In the genomic region with DNA sequence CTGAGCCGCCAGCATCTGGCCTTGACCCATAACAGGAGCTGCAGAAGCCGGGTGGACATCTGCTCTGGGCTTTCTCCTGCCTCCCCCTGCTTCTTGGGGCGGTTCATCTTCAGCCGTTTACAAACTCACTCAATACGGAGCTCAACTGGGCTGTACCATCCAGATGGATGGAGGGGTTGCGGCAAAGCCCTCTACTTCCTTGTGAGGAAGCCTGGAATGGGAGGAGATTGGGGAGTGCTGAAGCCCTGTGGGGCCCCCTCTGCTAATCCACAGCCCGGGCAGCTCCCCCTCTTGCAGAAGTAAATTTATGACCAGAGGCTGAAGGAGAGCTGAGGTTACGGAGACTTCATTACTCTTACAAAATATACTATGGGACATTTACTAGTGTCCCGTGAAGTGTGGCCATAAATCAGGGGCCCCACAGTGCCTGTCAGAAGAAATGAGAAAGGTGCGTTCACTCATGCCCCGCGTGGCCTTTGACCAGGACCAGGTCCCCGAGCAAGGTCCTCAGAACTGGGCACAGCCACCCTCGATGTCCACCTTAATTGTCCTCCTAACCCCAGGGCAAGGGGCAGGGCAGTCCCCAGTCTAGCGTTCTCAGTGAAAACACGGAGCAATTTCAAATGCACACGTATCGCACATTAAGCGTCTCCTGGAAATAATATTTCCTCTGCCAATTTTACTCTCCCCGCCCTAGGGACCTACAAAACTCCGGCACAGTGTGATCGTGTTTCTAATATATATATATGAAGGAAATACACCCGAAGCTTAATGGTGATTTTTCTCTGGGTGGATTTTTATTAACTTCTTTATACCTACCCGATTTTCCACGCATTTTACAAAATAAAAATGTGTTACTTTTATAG, we compare ENCODE assay signal across 12 mouse cellular contexts.
DNase-seq lines count a peak whose midpoint lies in the region; ATAC-seq lines count a peak whose summit lies in the region.
"Had no signal": no experiment of that assay in that cellular context is flagged by ENCODE, and none has a peak within 500 bp of the region (broad histone marks: within the 10 kb centered on the region; RNA-seq: fewer than 3 reads in every experiment).

No protein-coding gene starts in this region.

- DNase-seq in hindbrain, embryonic 14.5 days (ENCODE audit: low spot score): no peak
- DNase-seq in intestine, embryonic 14.5 days (ENCODE audit: low spot score): peak; percentile 68
- DNase-seq in kidney, postnatal 4 days: peak; percentile 52 to 71
- peak; percentile 62 for DNase-seq in retina, postnatal 1 day
- no peak for DNase-seq in left cerebral cortex, adult 11 months (ENCODE audit: low spot score)
- no peak for DNase-seq in B cell, adult 2 months
- no peak for DNase-seq in cerebellum, adult 11-12 months
- DNase-seq: cerebellum, adult 2 months; forebrain, postnatal 0 days had no signal

- no peak overlapping the region for H3K27ac ChIP-seq in hindbrain, embryonic 16.5 days (ENCODE audit: low read depth, low read length)
- no peak overlapping the region for H3K27ac ChIP-seq in hindbrain, embryonic 14.5 days
- H3K27ac ChIP-seq in intestine, embryonic 14.5 days (ENCODE audit: low read depth): no peak overlapping the region
- H3K27ac ChIP-seq: heart, embryonic 10.5 days; macrophage had no signal

- WGBS in hindbrain, embryonic 16.5 days: 70% methylated on average over 25 of the region's 25 CpGs
- 71% methylated on average over 25 of the region's 25 CpGs for WGBS in hindbrain, embryonic 14.5 days
- WGBS in intestine, embryonic 14.5 days: 29% methylated on average over 25 of the region's 25 CpGs

- no peak overlapping the region for H3K4me2 ChIP-seq in hindbrain, embryonic 16.5 days (ENCODE audit: low read length)
- H3K4me2 ChIP-seq in hindbrain, embryonic 14.5 days (replicated peaks): no peak overlapping the region
- peak overlapping the region; percentile 40 for H3K4me2 ChIP-seq in intestine, embryonic 14.5 days (ENCODE audit: low read length)

- no peaks in the 10 kb centered on the region for H3K4me1 ChIP-seq in hindbrain, embryonic 16.5 days (ENCODE audit: control insufficient read depth, insufficient read depth, low read depth, low read length)
- H3K4me1 ChIP-seq in hindbrain, embryonic 14.5 days (replicated peaks; ENCODE audit: control insufficient read depth, insufficient read depth, low read length): no peaks in the 10 kb centered on the region; the same call in none of the 2 replicates
- H3K4me1 ChIP-seq in intestine, embryonic 14.5 days (replicated peaks; ENCODE audit: control insufficient read depth, insufficient read depth, low read length): peaks cover 19% of the 10 kb centered on the region

- H3K4me3 ChIP-seq in hindbrain, embryonic 16.5 days (ENCODE audit: low read length): no peak overlapping the region
- H3K4me3 ChIP-seq in hindbrain, embryonic 14.5 days (replicated peaks; ENCODE audit: low read length): no peak overlapping the region
- peak overlapping the region; percentile 15 for H3K4me3 ChIP-seq in intestine, embryonic 14.5 days (ENCODE audit: low read depth, low read length)
- H3K4me3 ChIP-seq: heart, embryonic 10.5 days had no signal

- no peaks in the 10 kb centered on the region for H3K36me3 ChIP-seq in hindbrain, embryonic 16.5 days (ENCODE audit: control insufficient read depth, insufficient read depth, low read length)
- no peaks in the 10 kb centered on the region for H3K36me3 ChIP-seq in hindbrain, embryonic 14.5 days (replicated peaks; ENCODE audit: control insufficient read depth, insufficient read depth)
- H3K36me3 ChIP-seq in intestine, embryonic 14.5 days (ENCODE audit: control insufficient read depth, insufficient read depth, low read length): no peaks in the 10 kb centered on the region
- H3K36me3 ChIP-seq: heart, embryonic 10.5 days had no signal

- H3K27me3 ChIP-seq in hindbrain, embryonic 16.5 days (replicated peaks; ENCODE audit: control insufficient read depth, insufficient read depth, low read length): no peaks in the 10 kb centered on the region
- H3K27me3 ChIP-seq in hindbrain, embryonic 14.5 days (ENCODE audit: control insufficient read depth, insufficient read depth, low read length): no peaks in the 10 kb centered on the region
- H3K27me3 ChIP-seq in intestine, embryonic 14.5 days (replicated peaks; ENCODE audit: control insufficient read depth, insufficient read depth, low read length): peaks cover 28% of the 10 kb centered on the region; the same call in 1 of the 2 replicates

- no peaks in the 10 kb centered on the region for H3K9me3 ChIP-seq in hindbrain, embryonic 16.5 days (ENCODE audit: control insufficient read depth, low read length)
- no peaks in the 10 kb centered on the region for H3K9me3 ChIP-seq in hindbrain, embryonic 14.5 days (ENCODE audit: control insufficient read depth, low read length)
- no peaks in the 10 kb centered on the region; the same call in 1 of the 2 replicates for H3K9me3 ChIP-seq in intestine, embryonic 14.5 days (ENCODE audit: control insufficient read depth, low read length)
- H3K9me3 ChIP-seq: heart, embryonic 10.5 days had no signal

- 0 out of 2 replicates have a peak, but pooled peaks have one; percentile 22 for ATAC-seq in hindbrain, embryonic 16.5 days
- no peak for ATAC-seq in hindbrain, embryonic 14.5 days (ENCODE audit: low FRiP score)
- peak; percentile 87 for ATAC-seq in intestine, embryonic 14.5 days (replicated peaks; ENCODE audit: low FRiP score, low TSS enrichment, low read depth)
- ATAC-seq: forebrain, postnatal 0 days had no signal

- no peak overlapping the region for H3K9ac ChIP-seq in hindbrain, embryonic 16.5 days (ENCODE audit: low read depth, low read length)
- no peak overlapping the region for H3K9ac ChIP-seq in hindbrain, embryonic 14.5 days
- no peak overlapping the region for H3K9ac ChIP-seq in intestine, embryonic 14.5 days (ENCODE audit: low read length)
- H3K9ac ChIP-seq: forebrain, postnatal 0 days had no signal

Comparison
In these comparisons a context has a peak if more than half of its experiments do, and no peak if none do; other contexts are left out.
1. DNase-seq: peak in intestine, embryonic 14.5 days (single experiment), kidney, postnatal 4 days (2 of 2) and retina, postnatal 1 day (single experiment); none in hindbrain, embryonic 14.5 days (single experiment), left cerebral cortex, adult 11 months (single experiment), B cell, adult 2 months (0 of 2) and cerebellum, adult 11-12 months (single experiment).